Mouse (Mus musculus) CH12.LX (cell line): ENCODE measurements around the gene Btn1a1. TPM values are rescaled to one million over a fixed set of nuclear protein-coding genes. Genes with fewer than 3 reads are reported as not detected.
A peak's percentile ranks its signal among the peaks of the same experiment; 100 is the strongest.

Source experiments
- DNase-seq: peaks from one replicate; pipeline ENCODE4 v3.0.0-alpha.2; 2013; ENCODE audit errors: extremely low read depth
- H3K27ac ChIP-seq: 2 replicates; pipeline ENCODE4 v1.5.1; 2012; ENCODE audit warnings: low read depth, mild to moderate bottlenecking, control low read depth, moderate library complexity; ENCODE audit not compliant: insufficient read depth
- H3K27me3 ChIP-seq: replicated peaks from 2 replicates; pipeline ENCODE3; 2012; ENCODE audit warnings: inconsistent platforms
- H3K36me3 ChIP-seq, 2 experiments: replicated peaks in 1 of 2; 2 replicates each; pipeline versions ENCODE3 to v1.6.1; 2012; ENCODE audit warnings: inconsistent platforms in 1 of 2, low read length in 1 of 2, mild to moderate bottlenecking in 1 of 2, mixed read lengths in 1 of 2, moderate library complexity in 1 of 2; ENCODE audit not compliant: control insufficient read depth in 1 of 2, insufficient read depth in 1 of 2
- H3K4me1 ChIP-seq, 2 experiments: 2 replicates each; pipeline ENCODE4 v1.6.1; 2012; ENCODE audit warnings: inconsistent platforms in 1 of 2, moderate library complexity in 1 of 2; ENCODE audit not compliant: insufficient read depth in 2 of 2, control insufficient read depth in 1 of 2
- H3K4me2 ChIP-seq: 2 replicates; pipeline ENCODE4 v1.6.1; 2012; ENCODE audit warnings: low read depth, mild to moderate bottlenecking, control low read depth; ENCODE audit not compliant: poor library complexity, insufficient read depth, severe bottlenecking
- H3K4me3 ChIP-seq, 3 experiments: fragments of 150-350 bp in 1 of 3; sonication (generic) in 1 of 3; replicated peaks in 1 of 3; 2 replicates each; pipeline versions ENCODE3 to v1.5.1; 2011 to 2012; ENCODE audit warnings: low read depth in 2 of 3, low read length in 2 of 3, mild to moderate bottlenecking in 2 of 3, moderate library complexity in 2 of 3, control low read depth in 1 of 3, improper control_type of control experiment in 1 of 3, inconsistent platforms in 1 of 3, mixed read lengths in 1 of 3; ENCODE audit not compliant: poor library complexity in 1 of 3
- H3K79me2 ChIP-seq: replicated peaks from 2 replicates; pipeline ENCODE4 v1.6.1; 2012; ENCODE audit warnings: mild to moderate bottlenecking, moderate library complexity; ENCODE audit not compliant: control insufficient read depth, poor library complexity, insufficient read depth, severe bottlenecking; ENCODE audit errors: extremely low read depth
- H3K9ac ChIP-seq: 2 replicates; pipeline ENCODE4 v1.6.1; 2012; ENCODE audit warnings: low read depth, mild to moderate bottlenecking, control low read depth, moderate library complexity; ENCODE audit not compliant: insufficient read depth
- H3K9me3 ChIP-seq: replicated peaks from 2 replicates; pipeline ENCODE3; 2012; ENCODE audit warnings: low read length, inconsistent platforms, mixed read lengths
- CHD2 ChIP-seq: IDR thresholded peaks from 2 replicates; pipeline ENCODE4 v1.6.1; 2011; ENCODE audit warnings: low read length, improper control_type of control experiment
- ETS1 ChIP-seq: conservative IDR thresholded peaks from 2 replicates; pipeline ENCODE4 v1.6.1; 2012; ENCODE audit warnings: low read depth, mild to moderate bottlenecking, inconsistent platforms, low read length, improper control_type of control experiment, moderate library complexity
- NELFE ChIP-seq: IDR thresholded peaks from 2 replicates; pipeline ENCODE4 v1.6.1; 2011; ENCODE audit warnings: low read depth, low read length, improper control_type of control experiment
- TBP ChIP-seq: conservative IDR thresholded peaks from 2 replicates; pipeline ENCODE4 v1.6.1; 2011; ENCODE audit warnings: low read depth, low read length, improper control_type of control experiment
- UBTF ChIP-seq: IDR thresholded peaks from 2 replicates; pipeline ENCODE4 v1.6.1; 2012; ENCODE audit warnings: low read depth, mild to moderate bottlenecking, inconsistent platforms, low read length, improper control_type of control experiment, moderate library complexity
- dilution Hi-C: fragments of 300-500 bp; cut with MboI; formaldehyde crosslinking; loops from 2 replicates; pipeline ENCODE4 v1.14.3; 2020; ENCODE audit warnings: low sequenced_read_pairs; ENCODE audit not compliant: extremely low pct_unique_long_range_greater_than_20kb, extremely low pct_ligation_motif_present
- in situ Hi-C: fragments of 300-500 bp; cut with MboI; formaldehyde crosslinking; loops from 3 replicates; pipeline ENCODE4 v1.14.3; 2019; ENCODE audit warnings: low sequenced_read_pairs, low pct_ligation_motif_present, low pct_unique_long_range_greater_than_20kb, mixed read lengths
- polyA plus RNA-seq: library from polyadenylated mRNA; unstranded; fragments of >175 nt; gene quantifications from 2 replicates; pipeline ENCODE4 v1.2.1, GENCODE M21; 2012; ENCODE audit warnings: low read depth; ENCODE audit not compliant: insufficient read length
- total RNA-seq, 2 experiments: library from RNA; depleted of rRNA; stranded (reverse); fragments of 300-350 nt in 1 of 2; fragments of >200 nt in 1 of 2; gene quantifications; 2 replicates each; pipeline ENCODE4 v1.2.3; 2012 to 2014

Gene Btn1a1
- total and polyA plus RNA-seq, 3 experiments: 0.20 to 0.51 (median 0.21) TPM

GRCm38 (mm10) chr13:23436861-23437822, 28.6 kb downstream of the Btn1a1 start:
- in situ Hi-C loops (loop anchor here (25.0 kb wide), 2 partner anchors 1500 to 1575 kb away; partner anchors contain the start of gene Zfp184), dilution Hi-C loops (no loop called here)
- Histone ChIP-seq H3K79me2 (no peaks in the 10 kb centered on the region), H3K27ac (peak overlapping the region; percentile 49), H3K27me3 (no peaks in the 10 kb centered on the region), H3K4me1 (peaks cover 6 to 15% of the 10 kb centered on the region in 2 experiments), H3K36me3 (no peaks in the 10 kb centered on the region), H3K4me2 (peak overlapping the region; percentile 79), H3K9ac (peak overlapping the region; percentile 94), H3K9me3 (no peaks in the 10 kb centered on the region), H3K4me3 (peak overlapping the region; percentile 57 to 77 (median 67))
- TF ChIP-seq NELFE (no peak), TBP (peak; percentile 100)
- DNase-seq: peak; percentile 72

GRCm38 (mm10) chr13:23436231-23436661, 29.5 kb downstream of the Btn1a1 start:
- Histone ChIP-seq H3K36me3 (no peaks in the 10 kb centered on the region), H3K9me3 (no peaks in the 10 kb centered on the region), H3K79me2 (no peaks in the 10 kb centered on the region), H3K4me3 (peak overlapping the region; percentile 32 to 59 (median 46)), H3K4me2 (peak overlapping the region; percentile 44; the same call in 1 of the 2 replicates), H3K27ac (no peak overlapping the region), H3K9ac (no peak overlapping the region), H3K4me1 (peaks cover 6 to 10% of the 10 kb centered on the region in 2 experiments; a peak in 3 of 4 replicates), H3K27me3 (no peaks in the 10 kb centered on the region)
- TF ChIP-seq TBP: peak; percentile 100
- no peak for TF ChIP-seq ETS1
- dilution Hi-C loops (no loop called here), in situ Hi-C loops (loop anchor here (25.0 kb wide), 2 partner anchors 1499 to 1574 kb away; partner anchors contain the start of gene Zfp184)
- peak; percentile 70 for DNase-seq

- TF ChIP-seq CHD2 (no peak), UBTF (0 out of 2 replicates have a peak, but pooled peaks have one; percentile 54)
- H3K4me3 ChIP-seq: peak overlapping the region; percentile 46 to 69 (median 59)
- peak overlapping the region; percentile 97 for H3K9ac ChIP-seq
- no peaks in the 10 kb centered on the region for H3K36me3 ChIP-seq
- in situ Hi-C loops: loop anchor here (25.0 kb wide), 2 partner anchors 1498 to 1573 kb away; partner anchors contain the start of gene Zfp184
- H3K27ac ChIP-seq: peak overlapping the region; percentile 80
- H3K4me2 ChIP-seq: peak overlapping the region; percentile 100
- no peaks in the 10 kb centered on the region for H3K27me3 ChIP-seq
- no peaks in the 10 kb centered on the region for H3K9me3 ChIP-seq
- peak; percentile 73 for DNase-seq
- no peaks in the 10 kb centered on the region for H3K79me2 ChIP-seq
- H3K4me1 ChIP-seq: peaks cover 6 to 10% of the 10 kb centered on the region in 2 experiments; a peak in 3 of 4 replicates
- dilution Hi-C loops: no loop called here
Observed at GRCm38 (mm10) chr13:23435676-23436075, 30.0 kb downstream of the Btn1a1 start.
